Mouse (Mus musculus) intestine, postnatal 0 days (tissue): ENCODE data around the gene Mrpl2. TPM values are rescaled to one million over a fixed set of nuclear protein-coding genes. Genes with fewer than 3 reads are reported as not detected.
A peak's percentile ranks its signal among the peaks of the same experiment; 100 is the strongest.

Source experiments
- ATAC-seq: fragments of 200-750 bp; cut with Nextera tagmentation; 2 replicates; pipeline ENCODE4 v1.8.0; 2017; ENCODE audit warnings: mild to moderate bottlenecking, moderate TSS enrichment, moderate library complexity
- H3K27ac ChIP-seq: fragments of 300-500 bp; sonication (generic); 2 replicates; pipeline ENCODE4 v1.5.1; 2014; ENCODE audit warnings: mild to moderate bottlenecking, low read depth, low read length, moderate library complexity
- H3K27me3 ChIP-seq: fragments of 300-500 bp; sonication (generic); replicated peaks from 2 replicates; pipeline ENCODE4 v1.6.1; 2014; ENCODE audit warnings: low read length, mixed read lengths; ENCODE audit not compliant: control insufficient read depth, insufficient read depth
- H3K36me3 ChIP-seq: fragments of 300-500 bp; sonication (generic); 2 replicates; pipeline ENCODE4 v1.6.1; 2014; ENCODE audit warnings: mild to moderate bottlenecking, moderate library complexity; ENCODE audit not compliant: control insufficient read depth, insufficient read depth
- H3K4me1 ChIP-seq: fragments of 300-500 bp; sonication (generic); replicated peaks from 2 replicates; pipeline ENCODE4 v1.6.1; 2014; ENCODE audit warnings: antibody characterized with exemption, low read length, mixed read lengths; ENCODE audit not compliant: control insufficient read depth, insufficient read depth
- H3K4me2 ChIP-seq: fragments of 300-500 bp; sonication (generic); replicated peaks from 2 replicates; pipeline ENCODE4 v1.6.1; 2014; ENCODE audit warnings: low read depth, mild to moderate bottlenecking, moderate library complexity
- H3K4me3 ChIP-seq: fragments of 300-500 bp; sonication (generic); 2 replicates; pipeline ENCODE4 v1.5.1; 2014; ENCODE audit warnings: low read depth, low read length
- H3K9ac ChIP-seq: fragments of 300-500 bp; sonication (generic); 2 replicates; pipeline ENCODE4 v1.6.1; 2014; ENCODE audit warnings: mild to moderate bottlenecking, low read depth, low read length
- H3K9me3 ChIP-seq: fragments of 300-500 bp; sonication (generic); 2 replicates; pipeline ENCODE4 v1.6.1; 2016; ENCODE audit warnings: mixed run types; ENCODE audit not compliant: control insufficient read depth
- CTCF ChIP-seq: sonication (generic); IDR thresholded peaks from 2 replicates; pipeline ENCODE4 v1.5.1; 2016; ENCODE audit warnings: low read depth, mild to moderate bottlenecking, control low read depth, antibody characterized with exemption, moderate library complexity
- WGBS: fragments of 180-500 bp; shearing (Covaris S2); extraction: QIAGEN DNeasy Blood & Tissue Kit; methylation state at CpG from one replicate; pipeline ENCODE4 v1.1.7; 2014; 5-methylcytosine and 5-hydroxymethylcytosine counted together
- polyA plus RNA-seq: library from polyadenylated mRNA; unstranded; fragments of >200 nt; fragmentation: Nextera tagmentation; extraction: Ambion mirVana; gene quantifications from 2 replicates; pipeline ENCODE4 v1.2.1, GENCODE M21; 2015

Gene Mrpl2
- polyA plus RNA-seq, result 138 and 139 TPM in 2 replicates

- H3K27me3 ChIP-seq, result no peaks in the 10 kb centered on the region
- peaks cover 29% of the 10 kb centered on the region for H3K36me3 ChIP-seq
- peaks cover 5% of the 10 kb centered on the region; the same call in 1 of the 2 replicates for H3K4me1 ChIP-seq
- no peak for TF ChIP-seq CTCF
- peak within 1 kb of the TSS; percentile 78 for H3K9ac ChIP-seq
- WGBS, result 0% methylated on average over 53 of the region's 53 CpGs
- peak within 1 kb of the TSS; percentile 92 for H3K4me2 ChIP-seq
- H3K27ac ChIP-seq, result peak within 1 kb of the TSS; percentile 95
- ATAC-seq, result peak; percentile 71
- H3K4me3 ChIP-seq, result peak within 1 kb of the TSS; percentile 92
- no peaks in the 10 kb centered on the region for H3K9me3 ChIP-seq
Measured at GRCm38 (mm10) chr17:46645561-46646321, at the start of gene Mrpl2, which contains the start of gene Klc4. Mrpl2 (plus strand) TSS chr17:46646229. Klc4 (minus strand) TSS chr17:46646022.

- 66% methylated on average over 11 of the region's 11 CpGs for WGBS
- no peaks in the 10 kb centered on the region; the same call in 1 of the 2 replicates for H3K4me1 ChIP-seq
- no peak overlapping the region for H3K4me2 ChIP-seq
- H3K27me3 ChIP-seq, result no peaks in the 10 kb centered on the region
- H3K36me3 ChIP-seq, result no peaks in the 10 kb centered on the region; the same call in 1 of the 2 replicates
- H3K4me3 ChIP-seq, result no peak overlapping the region
- no peak overlapping the region for H3K9ac ChIP-seq
- ATAC-seq, result no peak
- no peak for TF ChIP-seq CTCF
- no peaks in the 10 kb centered on the region for H3K9me3 ChIP-seq
- H3K27ac ChIP-seq, result no peak overlapping the region
Measured at GRCm38 (mm10) chr17:46597956-46598355, 48.1 kb upstream of the Mrpl2 start.

- no peak overlapping the region for H3K27ac ChIP-seq
- H3K36me3 ChIP-seq, result no peaks in the 10 kb centered on the region; the same call in 1 of the 2 replicates
- H3K9ac ChIP-seq, result no peak overlapping the region
- no peaks in the 10 kb centered on the region for H3K27me3 ChIP-seq
- no peak overlapping the region for H3K4me3 ChIP-seq
- TF ChIP-seq CTCF, result no peak
- ATAC-seq, result no peak
- H3K9me3 ChIP-seq, result no peaks in the 10 kb centered on the region
- WGBS, result 80% methylated on average over 4 of the region's 4 CpGs
- no peaks in the 10 kb centered on the region for H3K4me1 ChIP-seq
- H3K4me2 ChIP-seq, result no peak overlapping the region
Measured at GRCm38 (mm10) chr17:46598963-46599362, 47.1 kb upstream of the Mrpl2 start.

- H3K4me3 ChIP-seq, result no peak overlapping the region
- H3K9ac ChIP-seq, result no peak overlapping the region
- H3K27ac ChIP-seq, result no peak overlapping the region
- H3K4me1 ChIP-seq, result no peaks in the 10 kb centered on the region
- H3K9me3 ChIP-seq, result no peaks in the 10 kb centered on the region
- ATAC-seq, result no peak
- TF ChIP-seq CTCF, result peak; percentile 59
- H3K27me3 ChIP-seq, result no peaks in the 10 kb centered on the region
- WGBS, result 90% methylated on average over 2 of the region's 2 CpGs
- no peak overlapping the region for H3K4me2 ChIP-seq
- H3K36me3 ChIP-seq, result no peaks in the 10 kb centered on the region
Measured at GRCm38 (mm10) chr17:46600569-46600968, 45.5 kb upstream of the Mrpl2 start.

GRCm38 (mm10) chr17:46602212-46602611, 43.8 kb upstream of the Mrpl2 start:
- Histone ChIP-seq H3K36me3 (no peaks in the 10 kb centered on the region), H3K27me3 (no peaks in the 10 kb centered on the region), H3K9me3 (no peaks in the 10 kb centered on the region), H3K27ac (no peak overlapping the region), H3K9ac (no peak overlapping the region), H3K4me1 (no peaks in the 10 kb centered on the region), H3K4me3 (no peak overlapping the region), H3K4me2 (no peak overlapping the region)
- WGBS, result 60% methylated on average over 9 of the region's 9 CpGs
- ATAC-seq, result no peak; the same call in 1 of the 2 replicates
- no peak for TF ChIP-seq CTCF

- Histone ChIP-seq H3K9ac (no peak overlapping the region), H3K4me2 (no peak overlapping the region), H3K4me1 (no peaks in the 10 kb centered on the region), H3K27me3 (no peaks in the 10 kb centered on the region), H3K9me3 (no peaks in the 10 kb centered on the region), H3K27ac (no peak overlapping the region), H3K36me3 (no peaks in the 10 kb centered on the region), H3K4me3 (no peak overlapping the region)
- 0 out of 2 replicates have a peak, but pooled peaks have one; percentile 12 for TF ChIP-seq CTCF
- no peak for ATAC-seq
- 88% methylated on average over 4 of the region's 4 CpGs for WGBS
Measured at GRCm38 (mm10) chr17:46603229-46603628, 42.8 kb upstream of the Mrpl2 start.
